Mouse (Mus musculus) yolk sac, embryonic 10.5 days (tissue): Measurements from ENCODE around the gene Cep170.

Experiments
- DNase-seq: peaks from one replicate; pipeline ENCODE4 v3.0.0-alpha.2; 2017; ENCODE audit warnings: low spot score

The Cep170 gene

DNA sequence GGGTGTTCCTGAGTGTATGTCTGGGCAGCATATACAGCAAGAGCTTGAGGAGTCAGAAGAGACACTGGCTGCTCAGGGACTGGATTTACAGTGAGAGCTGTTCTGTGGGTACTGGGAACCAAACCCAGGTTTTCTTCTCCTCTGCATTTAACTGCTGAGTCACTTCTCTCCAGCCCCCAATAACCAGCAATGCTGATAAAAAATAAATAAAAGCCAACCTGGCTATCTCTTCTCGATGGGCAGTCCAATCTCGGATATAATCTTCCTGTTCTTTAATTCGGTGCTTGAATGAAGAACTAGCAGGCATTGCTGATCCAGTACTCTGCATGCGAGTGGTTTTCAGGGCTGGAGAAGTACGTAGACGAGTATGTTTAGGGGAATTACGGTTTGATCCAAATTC lies 64.2 kb downstream of the Cep170 start:
- no peak for DNase-seq

DNA sequence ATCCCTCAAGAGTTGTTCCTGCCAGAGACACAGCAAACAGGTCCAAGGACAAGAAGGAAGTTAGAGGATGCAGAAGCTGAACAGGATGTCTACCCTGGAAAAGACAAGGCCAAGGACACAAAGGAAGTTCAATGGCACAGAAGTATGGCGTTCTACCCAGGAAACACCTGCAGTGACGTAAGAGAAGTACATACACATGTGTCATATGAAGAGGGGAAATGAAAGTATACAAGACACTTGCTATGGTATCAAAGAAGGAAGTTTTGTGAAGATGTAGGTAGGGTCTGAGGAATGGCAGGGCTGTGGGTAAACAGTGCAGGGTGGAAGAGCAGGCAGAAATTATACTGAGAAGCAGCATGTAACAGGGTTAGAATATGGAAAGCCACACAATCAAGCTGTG lies 81.0 kb downstream of the Cep170 start:
- no peak for DNase-seq

- no peak for DNase-seq
These were observed 83.3 kb downstream of the Cep170 start for GRCm38 (mm10) chr1:176730528-176730927.

GRCm38 (mm10) chr1:176727372-176727771 lies 86.5 kb downstream of the Cep170 start:
- no peak for DNase-seq

DNA sequence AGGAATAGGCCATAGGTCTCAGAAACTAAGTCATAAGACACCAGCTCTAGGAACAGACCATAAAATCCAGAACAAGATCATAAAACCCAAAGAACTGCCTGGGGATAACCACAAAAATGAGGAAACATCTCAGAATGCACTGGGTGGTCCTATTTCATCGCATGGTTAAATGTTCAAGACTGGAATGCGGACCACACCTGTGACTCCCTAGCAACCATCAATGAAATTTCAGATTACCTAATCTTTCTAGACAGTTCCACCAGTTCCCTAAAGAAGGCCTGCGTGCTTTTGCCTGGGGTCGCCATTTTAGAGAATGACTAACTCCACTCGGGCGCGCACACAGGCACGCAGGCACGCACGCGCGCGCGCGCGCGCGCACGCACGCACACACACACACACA lies 89.1 kb downstream of the Cep170 start:
- no peak for DNase-seq

DNA sequence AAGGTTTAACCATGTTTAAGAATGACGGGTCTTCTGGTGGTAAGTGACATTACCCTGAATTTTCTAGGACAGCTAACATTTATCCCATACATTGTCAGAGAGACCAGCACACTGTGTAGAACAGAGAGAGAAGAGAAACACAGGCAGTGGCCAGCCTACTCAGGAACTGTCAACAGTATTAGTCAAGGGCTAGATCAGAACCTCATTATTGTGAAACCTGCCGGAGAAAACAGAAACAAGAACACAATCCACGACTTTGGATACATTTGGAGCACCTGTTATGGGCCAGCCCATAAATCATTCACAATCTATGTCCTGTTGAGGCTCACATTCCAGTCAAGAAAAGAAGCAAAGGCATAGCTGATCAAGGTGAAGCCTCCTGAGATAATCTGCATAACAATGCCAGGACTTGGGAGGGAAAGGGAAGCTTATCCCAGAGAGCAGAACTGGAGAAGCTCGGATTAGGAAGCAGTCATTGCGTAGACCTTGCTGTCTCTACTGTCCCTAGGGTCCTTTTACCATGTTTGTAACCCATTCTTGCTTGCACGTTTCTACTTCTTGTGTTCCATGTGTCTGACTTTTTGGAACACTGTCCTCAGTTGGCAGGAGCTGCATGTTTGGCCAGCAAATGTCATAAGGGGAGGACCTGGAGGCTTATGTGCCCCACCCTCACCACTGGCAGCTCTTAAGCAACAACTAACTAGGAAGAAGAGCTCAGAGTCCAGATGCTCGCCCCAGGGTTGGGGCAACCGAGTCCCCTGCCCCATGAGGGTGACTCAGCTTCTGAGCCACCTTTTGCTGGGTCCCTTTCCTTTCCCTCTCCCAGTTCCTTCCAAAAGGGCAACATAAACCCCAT lies 89.8 kb downstream of the Cep170 start:
- DNase-seq = no peak

- DNase-seq = no peak
These were observed 101.4 kb downstream of the Cep170 start for GRCm38 (mm10) chr1:176712436-176712835.

DNA sequence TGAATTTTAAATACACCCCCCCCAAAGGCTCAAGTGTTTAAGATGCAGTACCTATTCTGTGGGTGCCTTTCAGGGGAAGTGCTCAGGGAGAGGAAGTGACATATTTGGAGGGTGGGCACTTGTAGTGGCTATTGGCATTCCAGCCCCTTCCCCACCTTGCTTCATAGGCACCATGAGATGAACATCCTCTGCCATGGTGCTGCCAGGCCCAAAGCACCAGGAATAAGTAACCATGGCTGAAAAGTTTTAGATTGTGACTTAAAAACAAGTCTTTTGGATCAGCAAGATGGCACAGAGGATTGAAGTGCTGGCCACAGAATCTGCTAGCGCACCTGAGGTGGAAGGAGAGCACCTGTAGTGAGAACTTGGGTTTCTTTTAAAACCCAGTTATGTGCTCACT lies 113.6 kb downstream of the Cep170 start:
- no peak for DNase-seq

- DNase-seq = no peak
These were observed 114.1 kb downstream of the Cep170 start for GRCm38 (mm10) chr1:176699793-176700192.

GRCm38 (mm10) chr1:176698647-176699046 lies 115.2 kb downstream of the Cep170 start:
- no peak for DNase-seq

DNA sequence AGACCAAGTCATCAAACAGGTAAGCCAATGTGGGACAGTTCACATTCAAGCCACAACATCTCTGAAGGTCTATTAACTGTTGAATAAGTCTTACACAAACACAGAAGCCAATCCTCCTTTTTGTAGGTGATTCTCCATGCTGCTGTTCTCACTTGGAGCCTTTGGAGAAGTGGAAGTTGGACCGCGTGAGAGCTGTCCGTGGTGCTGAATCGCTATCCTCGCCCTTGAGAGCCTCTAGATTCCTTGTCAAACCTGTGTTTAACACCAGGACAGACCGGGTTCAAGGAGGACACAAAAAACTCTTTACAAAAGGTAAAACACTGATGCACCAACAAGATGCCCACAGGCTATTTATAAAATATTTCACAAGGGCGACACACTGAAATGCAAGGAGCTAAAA lies 116.8 kb downstream of the Cep170 start:
- peak; percentile 41 for DNase-seq

DNA sequence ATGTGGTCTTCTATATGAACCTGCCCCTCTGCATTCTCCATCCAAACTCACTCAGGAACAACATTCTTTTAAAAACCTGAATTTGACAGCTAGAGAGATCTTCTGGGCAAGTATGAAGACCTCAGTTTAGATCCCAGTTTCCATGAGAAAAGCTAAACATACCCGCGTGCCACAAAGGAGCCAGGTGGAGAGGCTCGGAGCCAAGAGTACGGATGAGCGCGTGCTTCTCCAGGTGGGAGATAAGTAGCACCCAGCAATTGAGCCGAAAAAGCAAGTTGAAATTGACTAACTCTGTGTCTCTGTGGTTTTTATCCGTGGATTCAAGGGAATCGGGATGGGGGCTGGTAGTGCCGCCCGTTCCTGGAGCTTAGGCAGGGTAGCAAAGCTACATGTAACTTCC lies 122.8 kb downstream of the Cep170 start:
- no peak for DNase-seq

- no peak for DNase-seq
These were observed 125.5 kb downstream of the Cep170 start for GRCm38 (mm10) chr1:176688251-176688880.
